Mouse (Mus musculus) lung, embryonic 14.5 days (tissue): ENCODE measurements around the gene Olfr1270. TPM values are rescaled to one million over a fixed set of nuclear protein-coding genes. Genes with fewer than 3 reads are reported as not detected.

Experiments
- ATAC-seq: fragments of 200-750 bp; cut with Nextera tagmentation; 2 replicates; pipeline ENCODE4 v1.8.0; 2017; ENCODE audit warnings: mild to moderate bottlenecking, moderate TSS enrichment, moderate library complexity; ENCODE audit not compliant: insufficient read depth
- DNase-seq: peaks from one replicate; pipeline ENCODE4 v3.0.0-alpha.2; 2015
- H3K27ac ChIP-seq: fragments of 300-500 bp; sonication (generic); 2 replicates; pipeline ENCODE4 v1.5.1; 2014; ENCODE audit warnings: low read depth, mild to moderate bottlenecking, moderate library complexity
- H3K27me3 ChIP-seq: fragments of 300-500 bp; sonication (generic); 2 replicates; pipeline ENCODE4 v1.6.1; 2014; ENCODE audit warnings: low read length, control low read depth; ENCODE audit not compliant: insufficient read depth
- H3K36me3 ChIP-seq: fragments of 300-500 bp; sonication (generic); 2 replicates; pipeline ENCODE4 v1.6.1; 2014; ENCODE audit warnings: control low read depth; ENCODE audit not compliant: insufficient read depth
- H3K4me1 ChIP-seq: fragments of 300-500 bp; sonication (generic); 2 replicates; pipeline ENCODE4 v1.6.1; 2014; ENCODE audit warnings: antibody characterized with exemption, control low read depth; ENCODE audit not compliant: insufficient read depth
- H3K4me2 ChIP-seq: fragments of 300-500 bp; sonication (generic); 2 replicates; pipeline ENCODE4 v1.6.1; 2014; ENCODE audit warnings: mild to moderate bottlenecking
- H3K4me3 ChIP-seq: fragments of 300-500 bp; sonication (generic); 2 replicates; pipeline ENCODE4 v1.5.1; 2014; ENCODE audit warnings: low read depth, low read length
- H3K9ac ChIP-seq: fragments of 300-500 bp; sonication (generic); 2 replicates; pipeline ENCODE4 v1.6.1; 2014
- H3K9me3 ChIP-seq: fragments of 300-500 bp; sonication (generic); 2 replicates; pipeline ENCODE4 v1.6.1; 2016; ENCODE audit warnings: low read depth, low read length, control low read depth
- CTCF ChIP-seq: IDR thresholded peaks from 2 replicates; pipeline ENCODE4 v1.5.1; 2016; ENCODE audit warnings: antibody characterized with exemption, low read depth
- WGBS: fragments of 180-500 bp; shearing (Covaris S2); extraction: QIAGEN DNeasy Blood & Tissue Kit; methylation state at CpG from one replicate; pipeline ENCODE4 v1.1.7; 2014; 5-methylcytosine and 5-hydroxymethylcytosine counted together
- polyA plus RNA-seq: library from polyadenylated mRNA; unstranded; fragments of >200 nt; fragmentation: Nextera tagmentation; extraction: Ambion mirVana; gene quantifications from 2 replicates; pipeline ENCODE4 v1.2.1, GENCODE M21; 2014

Gene Olfr1270
- polyA plus RNA-seq, 1 experiment from 2014 or later, result not detected

DNA sequence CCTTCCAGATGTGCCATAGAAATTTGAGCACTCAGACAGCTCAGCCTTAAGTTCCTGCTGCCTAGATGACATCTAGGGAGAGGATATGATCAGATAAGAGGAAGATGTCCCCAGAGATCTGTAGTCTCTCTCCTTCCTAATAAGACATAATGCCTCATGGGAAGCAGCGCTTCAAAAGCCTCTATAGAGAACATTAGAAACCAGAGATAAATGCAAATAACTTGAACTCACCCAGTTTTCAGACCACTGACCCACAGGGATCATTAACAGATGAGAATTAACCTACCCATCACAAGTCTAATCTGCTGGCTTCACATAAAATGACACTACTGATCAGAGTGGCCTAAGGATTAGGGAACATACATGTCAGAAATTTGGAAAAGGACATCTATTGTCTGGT is 31.6 kb downstream of the Olfr1270 start, which contains the start of gene Olfr1269:
Gene Olfr1269, minus strand, starts transcription at position 101 of the 400 bp plus-strand sequence.
- no peaks in the 10 kb centered on the region for H3K27me3 ChIP-seq
- 85% methylated on average over 1 of the region's 1 CpGs for WGBS
- ATAC-seq (no peak), DNase-seq (no peak)
- H3K4me2 ChIP-seq, result no peak within 1 kb of the TSS
- no peak for TF ChIP-seq CTCF
- H3K9me3 ChIP-seq, result no peaks in the 10 kb centered on the region
- no peak within 1 kb of the TSS for H3K9ac ChIP-seq
- H3K27ac ChIP-seq, result no peak within 1 kb of the TSS
- H3K4me3 ChIP-seq, result no peak within 1 kb of the TSS
- H3K36me3 ChIP-seq, result no peaks in the 10 kb centered on the region
- H3K4me1 ChIP-seq, result no peaks in the 10 kb centered on the region

Other genes with a start within 250 kb of the Olfr1270 start
- gene Olfr1258, start 225.8 kb downstream of the Olfr1270 start, polyA plus RNA-seq, result not detected in 2 replicates
- not detected in 2 replicates for gene Olfr1259, start 204.4 kb downstream of the Olfr1270 start, polyA plus RNA-seq
- not detected in 2 replicates for gene Olfr1260, start 178.8 kb downstream of the Olfr1270 start, polyA plus RNA-seq
- not detected in 2 replicates for gene Olfr1261, start 161.9 kb downstream of the Olfr1270 start, polyA plus RNA-seq
- not detected in 2 replicates for gene Olfr1262, start 152.9 kb downstream of the Olfr1270 start, polyA plus RNA-seq
- gene Olfr1263, start 141.0 kb downstream of the Olfr1270 start, polyA plus RNA-seq, result not detected in 2 replicates
- not detected in 2 replicates for gene Olfr1264, start 127.5 kb downstream of the Olfr1270 start, polyA plus RNA-seq
- gene Olfr1265, start 117.8 kb downstream of the Olfr1270 start, polyA plus RNA-seq, result not detected in 2 replicates
- gene Olfr140, start 89.5 kb downstream of the Olfr1270 start, polyA plus RNA-seq, result not detected in 2 replicates
- not detected in 2 replicates for gene Olfr1269, start 31.7 kb downstream of the Olfr1270 start, polyA plus RNA-seq
- not detected in 2 replicates for gene Olfr32, start 10.8 kb downstream of the Olfr1270 start, polyA plus RNA-seq
- not detected in 2 replicates for gene Olfr1506, start 71.4 kb upstream of the Olfr1270 start, polyA plus RNA-seq
- gene Olfr142, start 104.5 kb upstream of the Olfr1270 start, polyA plus RNA-seq, result not detected in 2 replicates
- gene Olfr1271, start 117.9 kb upstream of the Olfr1270 start, polyA plus RNA-seq, result not detected in 2 replicates
- not detected in 2 replicates for gene Olfr1272, start 139.8 kb upstream of the Olfr1270 start, polyA plus RNA-seq
- not detected in 2 replicates for gene Gm13769, start 169.1 kb upstream of the Olfr1270 start, polyA plus RNA-seq
- not detected in 2 replicates for gene Olfr1274-ps, start 245.6 kb upstream of the Olfr1270 start, polyA plus RNA-seq